Mouse (Mus musculus): Measurements from ENCODE around the gene Gm6370.
"Not testable (repeated sequence)": the region's sequence is repeated elsewhere in the genome, so short reads cannot be mapped to it uniquely, and the experiment has no call there.

- TF ChIP-seq CTCF (IDR thresholded peaks at IDR 0.05; ENCODE audit: low read depth), result peak; percentile 71
- not testable (repeated sequence) for TF ChIP-seq EP300 (optimal IDR thresholded peaks at IDR 0.05)
Observed at GRCm38 (mm10) chr5:146479564-146479963, 11.6 kb upstream of the Gm6370 start.
